Mouse (Mus musculus) myocyte (in vitro differentiated cells): Measurements from ENCODE around the gene Lrsam1. TPM values are rescaled to one million over a fixed set of nuclear protein-coding genes. Genes with fewer than 3 reads are reported as not detected.

Source experiments
- H3K27me3 ChIP-seq: one replicate; pipeline ENCODE4 v1.6.1; 2011; ENCODE audit not compliant: control insufficient read depth, insufficient read depth, insufficient read length
- H3K36me3 ChIP-seq: one replicate; pipeline ENCODE4 v1.6.1; 2011; ENCODE audit not compliant: control insufficient read depth, insufficient read depth
- H3K4me2 ChIP-seq: one replicate; pipeline ENCODE4 v1.6.1; 2011; ENCODE audit warnings: low read depth, control low read depth
- H3K4me3 ChIP-seq: one replicate; pipeline ENCODE4 v1.5.1; 2011; ENCODE audit warnings: mild to moderate bottlenecking, control low read depth, moderate library complexity
- H3K79me2 ChIP-seq: one replicate; pipeline ENCODE4 v1.6.1; 2011; ENCODE audit not compliant: control insufficient read depth, insufficient read depth
- H3ac ChIP-seq: one replicate; pipeline ENCODE4 v1.6.1; 2011; ENCODE audit not compliant: control insufficient read depth, insufficient read length
- CEBPB ChIP-seq: IDR thresholded peaks from 2 replicates; pipeline ENCODE4 v1.6.1; 2011; ENCODE audit warnings: mild to moderate bottlenecking, moderate library complexity; ENCODE audit not compliant: poor library complexity, insufficient read depth, severe bottlenecking
- E2F4 ChIP-seq: IDR thresholded peaks from one replicate; pipeline ENCODE4 v1.6.1; 2011; ENCODE audit warnings: mild to moderate bottlenecking, control low read depth, moderate library complexity; ENCODE audit not compliant: insufficient read depth
- MAX ChIP-seq: IDR thresholded peaks from one replicate; pipeline ENCODE4 v1.6.1; 2011; ENCODE audit warnings: low read depth, mild to moderate bottlenecking, control low read depth
- MYOD1 ChIP-seq, 3 experiments: IDR thresholded peaks; one replicate each; pipeline ENCODE4 v1.6.1; 2011; ENCODE audit warnings: control low read depth in 2 of 3, low read depth in 2 of 3, mild to moderate bottlenecking in 2 of 3, moderate library complexity in 1 of 3; ENCODE audit not compliant: insufficient read length in 2 of 3, control insufficient read depth in 1 of 3
- MYOG ChIP-seq, 3 experiments: IDR thresholded peaks; one replicate each; pipeline ENCODE4 v1.6.1; 2011; ENCODE audit warnings: control low read depth in 2 of 3, low read depth in 2 of 3, mild to moderate bottlenecking in 2 of 3; ENCODE audit not compliant: insufficient read length in 2 of 3, control insufficient read depth in 1 of 3, insufficient read depth in 1 of 3
- POLR2A ChIP-seq: IDR thresholded peaks from one replicate; pipeline ENCODE4 v1.6.1; 2011; ENCODE audit warnings: low read depth, mild to moderate bottlenecking, control low read depth, moderate library complexity; ENCODE audit not compliant: insufficient read length
- POLR2AphosphoS2 ChIP-seq: IDR thresholded peaks from one replicate; pipeline ENCODE4 v1.6.1; 2011; ENCODE audit warnings: low read depth, control low read depth; ENCODE audit not compliant: insufficient read length
- REST ChIP-seq: IDR thresholded peaks from one replicate; pipeline ENCODE4 v1.6.1; 2011; ENCODE audit warnings: mild to moderate bottlenecking, control low read depth, moderate library complexity; ENCODE audit not compliant: insufficient read depth, insufficient read length
- SRF ChIP-seq: IDR thresholded peaks from one replicate; pipeline ENCODE4 v1.6.1; 2011; ENCODE audit warnings: low read depth; ENCODE audit not compliant: control insufficient read depth, insufficient read length
- TCF12 ChIP-seq: IDR thresholded peaks from one replicate; pipeline ENCODE4 v1.6.1; 2011; ENCODE audit warnings: mild to moderate bottlenecking, control low read depth; ENCODE audit not compliant: poor library complexity, insufficient read depth, severe bottlenecking
- TCF3 ChIP-seq: IDR thresholded peaks from one replicate; pipeline ENCODE4 v1.6.1; 2011; ENCODE audit warnings: low read depth, control low read depth; ENCODE audit not compliant: insufficient read length
- USF1 ChIP-seq: IDR thresholded peaks from one replicate; pipeline ENCODE4 v1.6.1; 2011; ENCODE audit warnings: low read depth, mild to moderate bottlenecking, control low read depth, moderate library complexity
- polyA plus RNA-seq: library from polyadenylated mRNA; unstranded; fragments of >200 nt; fragmentation: generic; extraction: Trizol; gene quantifications from one replicate; pipeline ENCODE4 v1.2.1, GENCODE M21; 2012; ENCODE audit warnings: missing spikeins

Lrsam1 gene
- polyA plus RNA-seq, 1 experiment: 11.5 TPM

- peaks cover 33% of the 10 kb centered on the region for H3K36me3 ChIP-seq
- peaks cover 52% of the 10 kb centered on the region for H3K79me2 ChIP-seq
- no peak for TF ChIP-seq MYOD1 (IDR thresholded peaks at IDR 0.05; ENCODE audit: control insufficient read depth in 1 of 3, insufficient read length in 2 of 3, low read depth in 2 of 3)
- no peak for TF ChIP-seq MAX
- no peak for TF ChIP-seq POLR2AphosphoS2
- TF ChIP-seq E2F4: no peak
- TF ChIP-seq TCF12: no peak
- TF ChIP-seq SRF: no peak
- TF ChIP-seq CEBPB: no peak
- no peak for TF ChIP-seq MYOG (IDR thresholded peaks at IDR 0.05; ENCODE audit: control insufficient read depth in 1 of 3, insufficient read depth in 1 of 3, insufficient read length in 2 of 3, low read depth in 2 of 3)
- no peak for TF ChIP-seq TCF3
- TF ChIP-seq POLR2A: no peak
- TF ChIP-seq REST: no peak
- TF ChIP-seq USF1: no peak
- H3K4me3 ChIP-seq: no peak overlapping the region
- no peak overlapping the region for H3ac ChIP-seq
- H3K27me3 ChIP-seq: no peaks in the 10 kb centered on the region
- H3K4me2 ChIP-seq: no peak overlapping the region
Observed at GRCm38 (mm10) chr2:32908796-32909195, 52.6 kb downstream of the Lrsam1 start.

DNA sequence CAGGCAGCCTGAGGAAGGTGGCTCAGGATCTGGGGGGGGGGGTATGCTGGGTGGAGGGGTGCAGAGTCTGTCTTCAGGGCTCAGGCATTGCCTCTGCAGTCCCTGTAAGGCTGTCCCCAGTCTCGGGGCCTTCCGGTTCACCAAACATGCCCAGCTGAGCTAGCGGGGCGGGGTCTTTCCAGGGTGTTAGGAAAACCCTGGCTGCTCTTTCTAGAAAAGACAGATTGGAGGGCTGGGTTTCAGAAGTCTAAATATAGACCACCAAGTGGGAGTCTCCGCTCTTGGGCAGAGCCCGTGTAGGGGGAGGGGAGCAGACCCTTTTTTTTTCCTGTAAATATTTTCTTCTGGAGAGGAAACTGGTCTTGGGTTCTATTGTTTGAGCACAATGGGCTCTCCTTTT, 53.1 kb downstream of the Lrsam1 start:
- Histone ChIP-seq H3K4me3 (no peak overlapping the region), H3K79me2 (peaks cover 53% of the 10 kb centered on the region), H3ac (no peak overlapping the region), H3K36me3 (peaks cover 28% of the 10 kb centered on the region), H3K4me2 (no peak overlapping the region), H3K27me3 (no peaks in the 10 kb centered on the region)
- TF ChIP-seq POLR2AphosphoS2 (no peak), TCF3 (no peak), TCF12 (no peak), SRF (no peak), MYOD1 (IDR thresholded peaks at IDR 0.05; ENCODE audit: control insufficient read depth in 1 of 3, insufficient read length in 2 of 3, low read depth in 2 of 3) (no peak), E2F4 (no peak), POLR2A (no peak), CEBPB (no peak), USF1 (no peak), REST (no peak), MYOG (IDR thresholded peaks at IDR 0.05; ENCODE audit: control insufficient read depth in 1 of 3, insufficient read depth in 1 of 3, insufficient read length in 2 of 3, low read depth in 2 of 3) (no peak), MAX (no peak)

DNA sequence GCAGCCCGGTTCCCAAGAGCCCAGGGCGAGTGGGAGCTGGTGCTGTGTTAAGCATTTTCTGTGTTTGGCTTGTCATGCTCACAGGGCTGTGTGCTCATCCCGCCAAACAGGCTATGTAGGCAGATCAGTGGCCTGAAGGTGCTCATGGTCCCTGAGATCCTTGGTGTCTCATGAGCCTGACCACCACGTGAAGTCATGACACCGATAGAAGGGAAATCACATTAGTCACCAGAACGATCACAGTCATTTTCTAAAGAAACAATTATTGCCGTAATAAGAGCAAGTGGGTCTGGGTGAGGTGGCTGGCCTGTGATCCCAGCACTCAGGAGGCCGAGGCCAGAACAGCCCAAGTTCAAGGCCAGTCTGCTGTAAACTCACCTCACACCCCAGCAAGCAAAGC, 54.0 kb downstream of the Lrsam1 start:
- Histone ChIP-seq H3K27me3 (no peaks in the 10 kb centered on the region), H3K4me3 (no peak overlapping the region), H3K4me2 (no peak overlapping the region), H3K79me2 (peaks cover 55% of the 10 kb centered on the region), H3ac (no peak overlapping the region), H3K36me3 (peaks cover 21% of the 10 kb centered on the region)
- TF ChIP-seq SRF (no peak), E2F4 (no peak), TCF3 (no peak), MYOG (IDR thresholded peaks at IDR 0.05; ENCODE audit: control insufficient read depth in 1 of 3, insufficient read depth in 1 of 3, insufficient read length in 2 of 3, low read depth in 2 of 3) (no peak), POLR2AphosphoS2 (no peak), CEBPB (no peak), REST (no peak), MAX (no peak), TCF12 (no peak), MYOD1 (IDR thresholded peaks at IDR 0.05; ENCODE audit: control insufficient read depth in 1 of 3, insufficient read length in 2 of 3, low read depth in 2 of 3) (no peak), POLR2A (no peak), USF1 (no peak)

- H3ac ChIP-seq: no peak overlapping the region
- H3K79me2 ChIP-seq: peaks cover 76% of the 10 kb centered on the region
- peaks cover 5% of the 10 kb centered on the region for H3K36me3 ChIP-seq
- H3K4me2 ChIP-seq: no peak overlapping the region
- no peak for TF ChIP-seq MAX
- TF ChIP-seq TCF12: no peak
- TF ChIP-seq TCF3: no peak
- TF ChIP-seq MYOG (IDR thresholded peaks at IDR 0.05; ENCODE audit: control insufficient read depth in 1 of 3, insufficient read depth in 1 of 3, insufficient read length in 2 of 3, low read depth in 2 of 3): no peak
- no peak for TF ChIP-seq CEBPB
- TF ChIP-seq REST: no peak
- no peak for TF ChIP-seq E2F4
- TF ChIP-seq USF1: no peak
- TF ChIP-seq POLR2AphosphoS2: no peak
- no peak for TF ChIP-seq MYOD1 (IDR thresholded peaks at IDR 0.05; ENCODE audit: control insufficient read depth in 1 of 3, insufficient read length in 2 of 3, low read depth in 2 of 3)
- no peak for TF ChIP-seq SRF
- TF ChIP-seq POLR2A: no peak
- H3K4me3 ChIP-seq: no peak overlapping the region
- H3K27me3 ChIP-seq: no peaks in the 10 kb centered on the region
Observed at GRCm38 (mm10) chr2:32905297-32905696, 56.1 kb downstream of the Lrsam1 start.
